Mouse (Mus musculus) adrenal gland, postnatal 36 days (tissue): ENCODE measurements around the gene Hoxc6. TPM values are rescaled to one million over a fixed set of nuclear protein-coding genes. Genes with fewer than 3 reads are reported as not detected.

Experiments
- DNase-seq, 2 experiments: peaks; one replicate each; pipeline ENCODE4 v3.0.0; 2021; ENCODE audit warnings: mixed read lengths in 1 of 2
- total RNA-seq, 2 experiments: library from RNA; stranded (reverse); gene quantifications; 2 replicates each; pipeline ENCODE4 v1.2.3; 2021

Gene Hoxc6
- total RNA-seq, 2 experiments from 2014 or later: 43.2 to 46.3 TPM

- peak; percentile 62 to 70 for DNase-seq
Measured at GRCm38 (mm10) chr15:102990461-102991397, 7.3 kb upstream of the Hoxc6 start, which contains the start of gene Hoxc8. Gene Hoxc8 (plus strand): TSS chr15:102990607.

GRCm38 (mm10) chr15:102991782-102992181 lies 6.3 kb upstream of the Hoxc6 start:
- DNase-seq: no peak

GRCm38 (mm10) chr15:102992206-102992605 lies 5.9 kb upstream of the Hoxc6 start:
- peak; percentile 30 to 44 for DNase-seq

- DNase-seq: no peak
Measured at GRCm38 (mm10) chr15:102992863-102993262, 5.2 kb upstream of the Hoxc6 start.

GRCm38 (mm10) chr15:102996548-102996947 lies 1.5 kb upstream of the Hoxc6 start:
- DNase-seq: no peak

- DNase-seq: no peak
Measured at GRCm38 (mm10) chr15:102997431-102997830, 626 bp upstream of the Hoxc6 start.

GRCm38 (mm10) chr15:102998608-102999182 lies 638 bp downstream of the Hoxc6 start:
- DNase-seq: no peak

- DNase-seq: peak; percentile 92 to 93
Measured at GRCm38 (mm10) chr15:102999183-102999831, 1.2 kb downstream of the Hoxc6 start.

GRCm38 (mm10) chr15:102999955-103000354 lies 1.9 kb downstream of the Hoxc6 start:
- peak in 1 of 2 experiments; percentile 57 for DNase-seq

- DNase-seq: peak in 1 of 2 experiments; percentile 52
Measured at GRCm38 (mm10) chr15:103000501-103000901, 2.4 kb downstream of the Hoxc6 start.

GRCm38 (mm10) chr15:103001370-103001769 lies 3.3 kb downstream of the Hoxc6 start:
- DNase-seq: no peak

GRCm38 (mm10) chr15:103002156-103002555 lies 4.1 kb downstream of the Hoxc6 start:
- DNase-seq: peak; percentile 51 to 64

- DNase-seq: peak in 1 of 2 experiments; percentile 47
Measured at GRCm38 (mm10) chr15:103002821-103003448, 4.9 kb downstream of the Hoxc6 start.

GRCm38 (mm10) chr15:103005308-103005707 lies 7.3 kb downstream of the Hoxc6 start:
- peak; percentile 58 to 69 for DNase-seq

GRCm38 (mm10) chr15:103005797-103006196 lies 7.7 kb downstream of the Hoxc6 start:
- peak in 1 of 2 experiments; percentile 36 for DNase-seq

GRCm38 (mm10) chr15:103006326-103006725 lies 8.3 kb downstream of the Hoxc6 start:
- DNase-seq: no peak

GRCm38 (mm10) chr15:103009265-103010111 lies 11.4 kb downstream of the Hoxc6 start:
- DNase-seq: peak; percentile 76 to 79

- DNase-seq: peak; percentile 48 to 70
Measured at GRCm38 (mm10) chr15:103010112-103010846, 12.2 kb downstream of the Hoxc6 start.

- peak; percentile 47 to 56 for DNase-seq
Measured at GRCm38 (mm10) chr15:103010847-103011555, 12.9 kb downstream of the Hoxc6 start.
